Mouse (Mus musculus) megakaryocyte-erythroid progenitor cell, adult 5-6 weeks (primary cell): ENCODE data around the gene Dvl2. TPM values are rescaled to one million over a fixed set of nuclear protein-coding genes. Genes with fewer than 3 reads are reported as not detected.

Source experiments
- ATAC-seq: replicated peaks from 2 replicates; pipeline ENCODE4 v1.8.0; 2016; ENCODE audit warnings: mild to moderate bottlenecking, inconsistent platforms; ENCODE audit not compliant: severe bottlenecking, poor library complexity, low FRiP score, low TSS enrichment
- total RNA-seq, 2 experiments: library from RNA; stranded (forward) in 1 of 2; stranded (reverse) in 1 of 2; fragments of 200-1000, 215-1000 nt in 1 of 2; fragments of >200 nt in 1 of 2; fragmentation: Nextera tagmentation in 1 of 2; gene quantifications; 2 replicates each; pipeline ENCODE4 v1.2.3; 2014 to 2017

Gene Dvl2
- total RNA-seq, 2 experiments from 2014 or later, result 20.8 to 30.0 TPM

- ATAC-seq, result no peak
Measured at GRCm38 (mm10) chr11:70053156-70053555, 52.8 kb downstream of the Dvl2 start.

DNA sequence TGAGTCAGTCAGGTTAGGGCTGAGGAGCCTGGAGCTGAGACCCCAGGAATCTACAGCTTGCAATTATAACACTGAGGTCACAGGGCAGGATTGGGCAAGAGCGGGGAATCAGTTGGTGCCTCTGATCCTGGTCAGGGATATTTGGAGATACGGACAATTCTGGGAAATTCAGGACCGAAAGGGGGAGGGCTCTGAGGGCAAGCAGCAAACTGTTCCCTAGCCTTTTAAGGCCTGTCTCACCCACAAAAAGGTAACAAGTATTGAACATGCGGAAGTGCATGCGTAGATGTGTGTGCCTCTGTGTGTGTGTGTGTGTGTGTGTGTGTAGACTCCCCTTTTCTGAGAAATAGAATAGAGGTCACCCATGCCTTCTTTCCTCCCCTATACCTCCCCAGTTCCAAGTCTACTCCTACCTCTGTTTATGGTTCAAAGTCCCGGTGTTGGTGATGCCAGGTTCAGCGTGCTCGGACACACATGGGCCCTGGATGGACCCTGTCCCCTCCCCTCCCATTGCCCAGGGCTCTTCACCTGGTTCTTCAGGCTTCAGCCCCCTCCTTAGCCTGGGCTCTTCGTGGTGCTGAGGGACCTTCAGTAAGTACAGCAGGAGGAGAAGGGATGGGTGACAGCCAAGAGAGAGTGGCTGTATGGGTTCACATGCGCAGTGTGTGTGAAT, 53.6 kb downstream of the Dvl2 start, which contains the start of gene Asgr1:
Gene Asgr1, plus strand, starts transcription at position 188 of the 673 bp plus-strand sequence.
- no peak for ATAC-seq

DNA sequence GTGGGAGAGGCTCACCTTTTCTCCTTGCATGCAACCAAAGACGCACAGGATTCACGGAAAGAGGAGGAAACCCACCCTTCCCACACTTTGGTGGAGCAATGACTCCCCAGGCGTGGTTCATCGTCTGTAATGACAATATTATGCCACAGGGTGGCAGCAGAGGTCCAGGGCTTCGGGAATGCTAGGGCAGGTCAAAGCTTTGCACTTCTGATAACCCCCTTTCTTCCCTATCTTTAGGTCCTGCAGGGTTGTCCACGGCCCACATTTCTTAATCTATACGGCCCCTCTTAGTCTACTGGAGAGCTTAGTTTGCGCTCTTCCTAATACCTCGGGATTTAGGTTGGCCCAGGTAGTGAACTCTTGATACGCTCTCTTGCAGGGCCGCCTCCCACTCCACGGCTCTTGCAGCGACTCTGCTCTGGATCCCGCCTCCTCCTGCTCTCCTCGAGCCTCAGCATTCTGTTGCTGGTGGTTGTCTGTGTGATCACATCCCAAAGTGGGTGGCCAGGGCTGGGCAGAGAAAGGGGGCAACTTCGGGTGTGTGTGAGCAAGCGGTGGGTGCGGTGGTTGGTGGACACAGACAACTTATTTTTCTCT, 55.3 kb downstream of the Dvl2 start:
- peak; percentile 69 for ATAC-seq

- ATAC-seq, result no peak
Measured at GRCm38 (mm10) chr11:70057805-70058204, 57.4 kb downstream of the Dvl2 start.

- no peak for ATAC-seq
Measured at GRCm38 (mm10) chr11:70059930-70060329, 59.5 kb downstream of the Dvl2 start.

Other genes starting within 250 kb of the Dvl2 start
Only the 30 nearest of the 39 such genes appear.
- gene Chrnb1, start 204.7 kb upstream of the Dvl2 start, total RNA-seq (2014; fragmentation: Nextera tagmentation), result 2.3 TPM in 1 of 2 replicates, not detected in the other
- 0.28 and 1.9 TPM in 2 replicates for gene Chrnb1, start 204.7 kb upstream of the Dvl2 start, total RNA-seq (2017)
- gene Fgf11, start 198.7 kb upstream of the Dvl2 start, total RNA-seq (2014; fragmentation: Nextera tagmentation), result 0.57 and 0.63 TPM in 2 replicates
- 2.3 TPM in 1 of 2 replicates, not detected in the other for gene Fgf11, start 198.7 kb upstream of the Dvl2 start, total RNA-seq (2017)
- not detected in 2 replicates for gene Tmem102, start 195.0 kb upstream of the Dvl2 start, total RNA-seq (2014; fragmentation: Nextera tagmentation)
- not detected in 2 replicates for gene Tmem102, start 195.0 kb upstream of the Dvl2 start, total RNA-seq (2017)
- not detected in 2 replicates for gene Gm39566, start 185.3 kb upstream of the Dvl2 start, total RNA-seq (2014; fragmentation: Nextera tagmentation)
- not detected in 2 replicates for gene Gm39566, start 185.3 kb upstream of the Dvl2 start, total RNA-seq (2017)
- gene Spem2, start 182.1 kb upstream of the Dvl2 start, total RNA-seq (2014; fragmentation: Nextera tagmentation), result not detected in 2 replicates
- not detected in 2 replicates for gene Spem2, start 182.1 kb upstream of the Dvl2 start, total RNA-seq (2017)
- not detected in 2 replicates for gene Spem1, start 178.4 kb upstream of the Dvl2 start, total RNA-seq (2014; fragmentation: Nextera tagmentation)
- not detected in 2 replicates for gene Spem1, start 178.4 kb upstream of the Dvl2 start, total RNA-seq (2017)
- gene Nlgn2, start 162.8 kb upstream of the Dvl2 start, total RNA-seq (2014; fragmentation: Nextera tagmentation), result 7.9 and 8.3 TPM in 2 replicates
- gene Nlgn2, start 162.8 kb upstream of the Dvl2 start, total RNA-seq (2017), result 2.9 and 3.8 TPM in 2 replicates
- 166 and 210 TPM in 2 replicates for gene Tmem256, start 162.1 kb upstream of the Dvl2 start, total RNA-seq (2014; fragmentation: Nextera tagmentation)
- 64.8 and 66.7 TPM in 2 replicates for gene Tmem256, start 162.1 kb upstream of the Dvl2 start, total RNA-seq (2017)
- gene Plscr3, start 154.2 kb upstream of the Dvl2 start, total RNA-seq (2014; fragmentation: Nextera tagmentation), result 54.7 and 61.3 TPM in 2 replicates
- gene Plscr3, start 154.2 kb upstream of the Dvl2 start, total RNA-seq (2017), result 14.5 and 14.8 TPM in 2 replicates
- 0.48 TPM in 1 of 2 replicates, not detected in the other for gene Tnk1, start 141.9 kb upstream of the Dvl2 start, total RNA-seq (2014; fragmentation: Nextera tagmentation)
- gene Tnk1, start 141.9 kb upstream of the Dvl2 start, total RNA-seq (2017), result 0.34 TPM in 1 of 2 replicates, not detected in the other
- not detected in 2 replicates for gene Tmem95, start 122.6 kb upstream of the Dvl2 start, total RNA-seq (2014; fragmentation: Nextera tagmentation)
- not detected in 2 replicates for gene Tmem95, start 122.6 kb upstream of the Dvl2 start, total RNA-seq (2017)
- gene Kctd11, start 119.2 kb upstream of the Dvl2 start, total RNA-seq (2014; fragmentation: Nextera tagmentation), result 0.54 and 0.79 TPM in 2 replicates
- gene Kctd11, start 119.2 kb upstream of the Dvl2 start, total RNA-seq (2017), result 1.3 TPM in 1 of 2 replicates, not detected in the other
- 52.7 and 59.4 TPM in 2 replicates for gene Acap1, start 105.1 kb upstream of the Dvl2 start, total RNA-seq (2014; fragmentation: Nextera tagmentation)
- gene Acap1, start 105.1 kb upstream of the Dvl2 start, total RNA-seq (2017), result 40.3 and 55.2 TPM in 2 replicates
- 2.4 and 4.0 TPM in 2 replicates for gene 2810408A11Rik, start 99.6 kb upstream of the Dvl2 start, total RNA-seq (2014; fragmentation: Nextera tagmentation)
- gene 2810408A11Rik, start 99.6 kb upstream of the Dvl2 start, total RNA-seq (2017), result 3.4 and 4.1 TPM in 2 replicates
- gene Neurl4, start 99.5 kb upstream of the Dvl2 start, total RNA-seq (2014; fragmentation: Nextera tagmentation), result 31.7 and 51.2 TPM in 2 replicates
- gene Neurl4, start 99.5 kb upstream of the Dvl2 start, total RNA-seq (2017), result 27.9 and 64.3 TPM in 2 replicates
- gene Gps2, start 86.7 kb upstream of the Dvl2 start, total RNA-seq (2014; fragmentation: Nextera tagmentation), result 155 and 190 TPM in 2 replicates
- 53.7 and 106 TPM in 2 replicates for gene Gps2, start 86.7 kb upstream of the Dvl2 start, total RNA-seq (2017)
- gene Eif5a, start 78.6 kb upstream of the Dvl2 start, total RNA-seq (2014; fragmentation: Nextera tagmentation), result 1,285 and 1,514 TPM in 2 replicates
- 1,032 and 1,474 TPM in 2 replicates for gene Eif5a, start 78.6 kb upstream of the Dvl2 start, total RNA-seq (2017)
- 2.2 TPM in 1 of 2 replicates, not detected in the other for gene Ybx2, start 64.8 kb upstream of the Dvl2 start, total RNA-seq (2014; fragmentation: Nextera tagmentation)
- not detected in 2 replicates for gene Ybx2, start 64.8 kb upstream of the Dvl2 start, total RNA-seq (2017)
- gene Slc2a4, start 52.4 kb upstream of the Dvl2 start, total RNA-seq (2014; fragmentation: Nextera tagmentation), result 0.15 and 5.2 TPM in 2 replicates
- gene Slc2a4, start 52.4 kb upstream of the Dvl2 start, total RNA-seq (2017), result 0.19 and 0.88 TPM in 2 replicates
- not detected in 2 replicates for gene Cldn7, start 35.8 kb upstream of the Dvl2 start, total RNA-seq (2014; fragmentation: Nextera tagmentation)
- gene Cldn7, start 35.8 kb upstream of the Dvl2 start, total RNA-seq (2017), result not detected in 2 replicates
- gene Ctdnep1, start 19.4 kb upstream of the Dvl2 start, total RNA-seq (2014; fragmentation: Nextera tagmentation), result 181 and 216 TPM in 2 replicates
- gene Ctdnep1, start 19.4 kb upstream of the Dvl2 start, total RNA-seq (2017), result 9.8 and 38.6 TPM in 2 replicates
- 81.7 and 104 TPM in 2 replicates for gene Elp5, start 18.1 kb upstream of the Dvl2 start, total RNA-seq (2014; fragmentation: Nextera tagmentation)
- gene Elp5, start 18.1 kb upstream of the Dvl2 start, total RNA-seq (2017), result 66.4 and 82.7 TPM in 2 replicates
- gene Gabarap, start 9.5 kb upstream of the Dvl2 start, total RNA-seq (2014; fragmentation: Nextera tagmentation), result 267 and 278 TPM in 2 replicates
- gene Gabarap, start 9.5 kb upstream of the Dvl2 start, total RNA-seq (2017), result 222 and 223 TPM in 2 replicates
- gene Phf23, start 4.8 kb upstream of the Dvl2 start, total RNA-seq (2014; fragmentation: Nextera tagmentation), result 49.1 and 53.9 TPM in 2 replicates
- 46.2 and 53.7 TPM in 2 replicates for gene Phf23, start 4.8 kb upstream of the Dvl2 start, total RNA-seq (2017)
- 50.8 and 85.0 TPM in 2 replicates for gene Acadvl, start 14.8 kb downstream of the Dvl2 start, total RNA-seq (2014; fragmentation: Nextera tagmentation)
- 58.1 and 70.7 TPM in 2 replicates for gene Acadvl, start 14.8 kb downstream of the Dvl2 start, total RNA-seq (2017)
- gene Dlg4, start 16.3 kb downstream of the Dvl2 start, total RNA-seq (2014; fragmentation: Nextera tagmentation), result 2.1 and 3.0 TPM in 2 replicates
- gene Dlg4, start 16.3 kb downstream of the Dvl2 start, total RNA-seq (2017), result 0.23 and 0.76 TPM in 2 replicates
- gene Asgr1, start 53.5 kb downstream of the Dvl2 start, total RNA-seq (2014; fragmentation: Nextera tagmentation), result not detected in 2 replicates
- gene Asgr1, start 53.5 kb downstream of the Dvl2 start, total RNA-seq (2017), result not detected in 2 replicates
- gene Asgr2, start 92.0 kb downstream of the Dvl2 start, total RNA-seq (2014; fragmentation: Nextera tagmentation), result not detected in 2 replicates
- not detected in 2 replicates for gene Asgr2, start 92.0 kb downstream of the Dvl2 start, total RNA-seq (2017)
- gene Mgl2, start 129.7 kb downstream of the Dvl2 start, total RNA-seq (2014; fragmentation: Nextera tagmentation), result not detected in 2 replicates
- gene Mgl2, start 129.7 kb downstream of the Dvl2 start, total RNA-seq (2017), result not detected in 2 replicates
- gene Clec10a, start 155.6 kb downstream of the Dvl2 start, total RNA-seq (2014; fragmentation: Nextera tagmentation), result not detected in 2 replicates
- 0.75 TPM in 1 of 2 replicates, not detected in the other for gene Clec10a, start 155.6 kb downstream of the Dvl2 start, total RNA-seq (2017)